Mouse (Mus musculus): ENCODE results near the gene Atat1.

The Atat1 gene

GRCm38 (mm10) chr17:35917463-35918251 is 7.8 kb upstream of the Atat1 start:
- DNase-seq = peak; percentile 60

DNA sequence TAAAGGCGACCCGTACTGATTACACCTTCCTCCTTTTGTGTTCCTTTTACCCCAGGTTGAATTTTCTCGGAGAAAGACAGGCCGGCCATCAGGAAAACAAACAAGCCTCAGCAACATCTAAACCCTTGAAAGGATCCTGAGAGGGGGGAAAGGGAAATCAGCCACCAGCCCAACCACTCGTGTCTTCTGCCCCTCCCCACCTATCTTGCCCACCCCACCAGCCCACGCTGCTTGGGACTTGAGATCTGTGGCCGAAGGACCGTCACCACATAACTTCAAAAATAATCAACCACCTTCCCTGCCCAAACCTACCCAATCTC is 7.2 kb upstream of the Atat1 start:
- DNase-seq = peak; percentile 35

GRCm38 (mm10) chr17:35916297-35917142 is 6.6 kb upstream of the Atat1 start, which contains the start of the genes Mrps18b and Ppp1r10:
TSS of gene Mrps18b (minus strand) at chr17:35916389.
TSS of gene Ppp1r10 (plus strand) at chr17:35916434.
- peak; percentile 99 for DNase-seq

DNA sequence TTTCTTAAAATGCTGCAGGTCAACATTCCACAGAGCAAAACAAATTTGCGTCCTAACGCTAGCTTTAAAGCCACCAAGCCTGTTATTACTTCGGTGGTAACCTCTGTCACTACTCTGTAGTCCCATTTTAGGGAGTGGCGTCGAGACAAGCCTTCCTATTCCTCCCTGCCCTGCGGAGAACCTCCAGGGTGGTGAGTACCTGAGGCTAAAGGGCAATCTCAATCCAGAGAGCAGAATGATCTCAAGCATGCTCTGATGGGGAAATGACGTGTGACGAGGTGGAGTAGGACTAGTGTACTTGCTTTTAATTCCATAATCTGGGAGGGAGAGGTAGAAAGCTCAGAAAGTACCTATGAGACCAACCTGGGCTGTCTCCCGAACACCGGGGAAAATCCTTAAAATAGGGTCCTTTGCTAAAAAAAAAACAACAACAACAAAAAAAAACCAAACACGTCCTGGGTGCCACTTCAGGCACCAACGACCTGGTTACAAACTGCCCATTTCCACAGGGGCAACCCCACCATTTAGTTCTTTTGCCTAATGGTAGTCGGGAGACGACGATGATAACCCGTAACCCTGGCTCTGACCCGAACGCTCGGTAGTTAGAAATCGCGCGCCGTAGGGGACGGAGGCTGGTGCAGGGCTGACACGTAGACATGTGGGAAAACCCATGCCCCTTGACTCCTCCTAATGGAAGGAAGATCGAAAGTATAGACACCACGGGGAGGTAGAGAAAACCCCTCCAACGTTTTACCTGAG is 5.8 kb upstream of the Atat1 start:
- peak; percentile 31 for DNase-seq

DNA sequence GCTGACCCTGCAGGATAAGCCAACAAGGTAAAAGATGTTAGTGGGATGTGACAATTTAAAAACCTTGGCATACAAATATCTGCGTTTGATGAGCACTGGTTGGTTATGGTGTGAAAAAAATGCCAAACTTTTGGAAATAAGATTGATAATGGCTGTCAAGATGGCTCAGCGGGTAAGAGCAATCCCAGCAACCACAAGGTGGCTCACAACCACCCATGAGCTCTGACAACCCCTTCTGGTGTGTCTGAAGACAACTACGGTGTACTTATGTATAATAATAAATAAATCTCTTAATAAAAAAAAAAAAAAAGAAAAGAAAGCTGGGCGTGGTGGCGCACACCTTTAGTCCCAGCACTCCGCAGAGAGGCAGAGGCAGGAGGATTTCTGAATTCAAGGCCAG is 5.1 kb upstream of the Atat1 start:
- DNase-seq = no peak

DNA sequence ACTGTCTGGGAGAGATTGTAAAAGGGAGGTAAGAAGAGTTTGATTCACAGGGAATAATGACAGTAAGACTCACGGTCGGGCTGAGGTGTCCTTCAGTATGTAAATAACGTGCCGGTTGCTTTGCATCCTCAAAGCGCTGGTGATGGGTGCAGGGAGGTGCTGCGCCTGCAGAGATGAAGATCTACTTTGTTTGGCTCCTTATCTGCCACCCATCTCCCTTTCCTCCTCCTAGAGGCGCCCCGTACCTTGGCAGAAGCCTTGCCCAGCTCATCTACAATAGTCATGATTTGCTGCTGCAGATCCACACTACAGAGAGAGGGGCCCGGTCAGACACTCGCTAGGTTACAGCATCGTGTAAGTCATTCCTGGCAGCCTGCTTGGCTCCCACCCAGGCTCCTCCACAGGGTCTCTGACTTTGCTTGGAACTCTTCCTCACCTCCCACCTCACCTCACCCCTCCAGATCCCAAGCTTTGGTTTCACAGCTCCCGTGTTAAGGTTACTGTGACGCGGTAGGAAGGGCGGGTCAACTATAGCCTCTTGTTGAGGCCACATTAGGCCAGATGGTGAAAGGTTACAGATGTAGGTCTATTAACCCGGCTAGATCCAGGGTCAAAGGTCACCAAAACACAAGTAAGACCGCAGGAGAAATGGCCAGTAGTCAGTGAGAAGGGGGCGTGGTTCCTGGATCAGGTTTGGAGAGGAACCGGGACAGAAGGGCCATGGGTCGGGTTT is 523 bp downstream of the Atat1 start:
- no peak for DNase-seq

DNA sequence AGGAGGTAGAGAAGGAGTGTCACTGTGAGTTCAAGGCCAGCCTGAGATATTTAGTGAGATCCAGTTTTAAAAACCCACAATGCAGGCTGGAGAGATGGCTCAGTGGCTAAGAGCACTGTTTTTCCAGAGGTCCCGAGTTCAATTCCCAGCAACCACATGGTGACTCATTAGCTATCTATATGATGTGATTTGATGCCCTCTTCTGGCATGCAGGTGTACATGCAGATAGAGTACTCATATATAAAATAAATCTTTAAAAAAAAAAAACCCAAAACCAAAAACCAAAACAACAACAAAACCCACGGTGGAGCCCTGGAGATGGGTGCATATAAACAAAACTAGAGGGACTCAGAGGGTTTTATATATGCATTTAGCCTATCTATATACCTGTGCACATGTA is 2.3 kb downstream of the Atat1 start:
- no peak for DNase-seq

- DNase-seq = no peak
These were observed 4.3 kb downstream of the Atat1 start for GRCm38 (mm10) chr17:35905587-35905986.

GRCm38 (mm10) chr17:35903992-35904355 is 5.9 kb downstream of the Atat1 start:
- DNase-seq = no peak

DNA sequence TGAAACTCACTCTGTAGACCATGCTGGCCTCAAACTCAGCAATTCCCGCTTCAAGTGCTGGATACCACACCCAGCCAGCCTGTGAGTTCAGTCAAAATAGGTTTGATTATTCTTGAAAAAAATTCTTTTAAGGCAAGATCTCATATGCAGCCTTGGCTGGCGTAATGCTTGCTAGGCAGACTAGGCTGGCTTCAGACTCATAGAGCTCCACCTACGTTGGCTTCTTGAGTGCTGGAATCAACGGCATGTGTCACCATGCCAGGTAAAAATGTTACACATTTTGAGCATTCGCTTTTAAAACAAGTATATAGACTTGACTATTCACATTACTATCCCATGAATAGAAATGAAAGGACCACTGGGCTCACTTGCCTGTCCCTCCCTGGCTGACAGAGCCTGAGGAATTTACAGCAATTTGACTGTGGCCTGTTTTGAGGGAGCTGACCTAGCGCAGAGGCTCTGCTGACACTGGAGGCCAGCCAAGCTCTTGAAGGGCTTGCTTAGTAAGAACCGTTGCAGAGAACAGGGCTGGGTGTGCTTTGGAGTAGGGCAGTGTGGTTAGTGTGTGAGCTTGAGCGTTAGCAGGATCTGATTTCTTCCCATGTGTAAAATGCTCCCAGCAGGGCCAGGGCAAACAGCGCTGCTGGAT is 6.4 kb downstream of the Atat1 start:
- DNase-seq = no peak

GRCm38 (mm10) chr17:35900636-35901035 is 9.2 kb downstream of the Atat1 start:
- no peak for DNase-seq

GRCm38 (mm10) chr17:35897644-35898573 is 12.0 kb downstream of the Atat1 start:
- peak; percentile 45 for DNase-seq

GRCm38 (mm10) chr17:35896781-35897643 is 12.9 kb downstream of the Atat1 start, which contains the start of gene 2310061I04Rik:
TSS of gene 2310061I04Rik (minus strand) at chr17:35897431.
- peak; percentile 92 for DNase-seq

DNA sequence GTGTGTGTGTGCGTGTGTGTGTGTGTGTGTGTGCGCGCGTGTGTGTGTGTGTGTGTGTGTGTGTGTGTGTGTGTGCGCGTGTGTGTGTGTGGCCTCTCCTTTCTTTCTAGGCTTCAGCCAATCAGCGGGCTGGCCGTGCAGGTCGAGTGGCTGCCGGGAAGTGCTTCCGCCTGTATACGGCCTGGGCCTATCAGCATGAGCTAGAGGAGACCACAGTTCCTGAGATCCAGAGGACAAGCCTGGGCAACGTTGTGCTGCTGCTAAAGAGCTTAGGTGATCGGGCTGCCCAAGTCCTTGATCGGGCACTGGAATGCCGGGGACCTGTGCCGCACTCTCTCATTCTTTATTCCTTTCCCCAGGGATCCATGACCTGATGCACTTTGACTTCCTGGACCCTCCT is 22.1 kb downstream of the Atat1 start:
- no peak for DNase-seq

- DNase-seq = no peak
These were observed 26.1 kb downstream of the Atat1 start for GRCm38 (mm10) chr17:35883777-35884176.

- DNase-seq = no peak
These were observed 27.0 kb downstream of the Atat1 start for GRCm38 (mm10) chr17:35882924-35883323.

DNA sequence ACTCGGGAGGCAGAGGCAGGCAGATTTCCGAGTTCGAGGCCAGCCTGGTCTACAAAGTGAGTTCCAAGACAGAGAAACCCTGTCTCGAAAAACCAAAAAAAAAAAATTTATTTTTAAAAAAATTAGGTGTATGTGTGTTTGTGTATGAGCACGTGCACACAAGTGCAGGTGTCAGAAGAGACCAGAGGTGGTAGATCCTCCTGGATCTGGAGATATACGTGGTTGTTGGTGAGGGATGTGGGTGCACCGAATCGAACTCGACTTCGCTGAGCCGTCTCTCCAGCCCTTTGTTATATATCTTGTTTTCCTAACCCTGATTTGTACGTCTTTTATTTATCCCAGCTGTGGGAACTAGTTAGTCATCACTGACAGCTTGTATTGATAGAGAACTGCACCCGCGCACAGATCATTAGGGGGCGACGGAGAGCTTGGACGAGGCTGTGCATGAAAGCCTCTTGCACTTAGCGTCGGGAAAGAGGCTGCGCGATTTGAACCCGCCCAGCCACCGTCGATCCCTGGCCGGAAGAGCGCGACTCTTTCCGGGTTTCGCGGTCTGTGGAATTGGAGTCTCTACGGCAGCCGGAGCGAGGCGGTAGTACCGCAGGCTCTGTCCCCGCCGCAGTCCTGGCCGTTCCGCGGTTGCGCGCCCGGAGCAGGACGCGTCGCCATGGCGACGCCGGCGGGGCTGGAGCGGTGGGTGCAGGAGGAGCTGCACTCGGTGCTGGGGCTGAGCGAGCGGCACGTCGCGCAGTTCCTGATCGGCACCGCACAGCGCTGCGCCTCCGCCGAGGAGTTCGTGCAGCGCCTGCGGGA is 30.4 kb downstream of the Atat1 start, which contains the start of gene Dhx16:
Gene Dhx16 (plus strand): TSS at position 575 of the 813 bp plus-strand sequence.
- peak; percentile 95 for DNase-seq

DNA sequence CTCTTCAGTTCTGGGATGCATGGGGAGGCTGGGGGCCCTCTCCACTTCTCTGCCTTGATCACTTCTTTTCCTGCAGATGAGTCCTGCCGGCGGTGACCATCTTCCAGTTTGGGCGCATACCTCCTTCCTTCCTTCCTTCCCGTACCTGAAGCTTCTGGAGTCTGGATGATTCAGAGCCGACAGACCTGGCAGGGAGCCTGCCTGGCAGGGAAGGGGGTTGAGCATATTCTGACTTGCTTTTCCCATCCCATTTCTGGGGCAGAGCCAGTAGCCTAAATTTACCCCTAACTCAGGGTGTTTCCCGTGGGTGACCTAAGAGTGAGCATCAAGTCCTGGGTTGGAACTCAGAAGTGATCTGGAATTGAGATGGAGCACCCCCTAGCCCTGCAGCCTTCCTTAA is 35.2 kb downstream of the Atat1 start:
- DNase-seq = no peak

Measured in liver (tissue).